Comparison of ENCODE assay signal across 9 mouse cellular contexts in genomic region chr7:90070267-90070666, GRCm38 (mm10).
"Had no signal": no experiment of that assay in that cellular context is flagged by ENCODE, and none has a peak within 500 bp of the region (broad histone marks: within the 10 kb centered on the region; RNA-seq: fewer than 3 reads in every experiment).

No protein-coding gene starts in this region.

- DNase-seq: kidney, adult 2 months; kidney, postnatal 25 days; lung, adult 18-20 months; midbrain, embryonic 14.5 days had no signal

- H3K4me1 ChIP-seq: limb, embryonic 10.5 days; neural tube, embryonic 12.5 days had no signal

- H3K36me3 ChIP-seq: kidney, embryonic 15.5 days; limb, embryonic 10.5 days; neural tube, embryonic 12.5 days had no signal

- H3K27ac ChIP-seq: kidney, embryonic 15.5 days; limb, embryonic 10.5 days; neural tube, embryonic 12.5 days; stomach, postnatal 0 days had no signal

- ATAC-seq: intestine, embryonic 16.5 days had no signal

- H3K4me2 ChIP-seq: kidney, embryonic 15.5 days; neural tube, embryonic 12.5 days had no signal

- H3K9ac ChIP-seq: kidney, embryonic 15.5 days; neural tube, embryonic 12.5 days had no signal

- H3K27me3 ChIP-seq: kidney, embryonic 15.5 days; neural tube, embryonic 12.5 days had no signal

- H3K9me3 ChIP-seq: kidney, embryonic 15.5 days; limb, embryonic 10.5 days; neural tube, embryonic 12.5 days had no signal

- H3K4me3 ChIP-seq: kidney, embryonic 15.5 days; limb, embryonic 10.5 days; neural tube, embryonic 12.5 days had no signal
